Mouse (Mus musculus): ENCODE results near the gene Itga8. TPM values are rescaled to one million over a fixed set of nuclear protein-coding genes. Genes with fewer than 3 reads are reported as not detected.

Gene Itga8
- total RNA-seq, 4 experiments from 2014 or later = 2.8 to 7.7 (median 3.9) TPM

DNA sequence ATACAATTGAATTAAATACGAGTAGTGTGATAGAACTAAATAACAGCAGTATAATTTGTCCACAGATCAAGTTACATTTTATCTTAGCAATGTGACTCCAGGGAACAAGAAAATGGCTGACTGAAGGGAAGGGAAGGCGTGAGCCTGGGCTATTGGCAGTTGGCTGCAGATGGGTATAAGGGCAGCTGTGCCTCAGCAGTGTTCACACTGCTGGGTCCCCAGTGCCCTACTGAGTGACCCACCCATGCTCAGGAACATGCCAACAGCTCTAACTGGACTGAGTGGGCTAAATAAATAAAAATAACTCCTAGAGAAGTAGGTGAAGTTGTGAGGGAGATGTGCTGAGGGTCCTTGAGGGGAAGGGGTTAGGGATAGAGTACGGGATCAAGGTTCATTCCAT is 103.5 kb downstream of the Itga8 start:
- no peak for DNase-seq (ENCODE audit: low spot score)

DNA sequence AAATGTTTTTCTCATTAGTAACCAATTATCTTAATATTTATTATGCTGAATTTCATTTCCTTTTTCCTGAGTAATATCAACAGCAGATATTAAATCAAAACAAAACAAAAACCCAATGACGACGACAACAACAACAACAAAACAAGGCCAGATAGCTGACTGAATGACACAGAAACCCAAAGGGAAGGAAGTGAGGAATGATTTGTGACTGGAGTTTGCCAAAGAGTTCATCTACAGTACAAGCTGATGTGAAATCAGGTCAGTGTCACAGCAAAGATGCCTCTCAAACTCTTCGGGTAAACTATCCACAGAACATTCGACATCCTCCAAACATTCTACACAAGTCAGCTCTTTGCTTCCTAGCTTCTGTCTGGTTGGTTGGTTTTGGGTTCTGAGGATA is 104.0 kb downstream of the Itga8 start:
- DNase-seq (ENCODE audit: low spot score) = no peak

- peak; percentile 18 for DNase-seq (ENCODE audit: low spot score)
Observed at GRCm38 (mm10) chr2:12189026-12189425, 112.7 kb downstream of the Itga8 start.

- DNase-seq (ENCODE audit: low spot score) = no peak
Observed at GRCm38 (mm10) chr2:12187646-12188045, 114.1 kb downstream of the Itga8 start.

GRCm38 (mm10) chr2:12182402-12182948 is 119.2 kb downstream of the Itga8 start:
- DNase-seq (ENCODE audit: low spot score) = no peak

- no peak for DNase-seq (ENCODE audit: low spot score)
Observed at GRCm38 (mm10) chr2:12180635-12181034, 121.1 kb downstream of the Itga8 start.

DNA sequence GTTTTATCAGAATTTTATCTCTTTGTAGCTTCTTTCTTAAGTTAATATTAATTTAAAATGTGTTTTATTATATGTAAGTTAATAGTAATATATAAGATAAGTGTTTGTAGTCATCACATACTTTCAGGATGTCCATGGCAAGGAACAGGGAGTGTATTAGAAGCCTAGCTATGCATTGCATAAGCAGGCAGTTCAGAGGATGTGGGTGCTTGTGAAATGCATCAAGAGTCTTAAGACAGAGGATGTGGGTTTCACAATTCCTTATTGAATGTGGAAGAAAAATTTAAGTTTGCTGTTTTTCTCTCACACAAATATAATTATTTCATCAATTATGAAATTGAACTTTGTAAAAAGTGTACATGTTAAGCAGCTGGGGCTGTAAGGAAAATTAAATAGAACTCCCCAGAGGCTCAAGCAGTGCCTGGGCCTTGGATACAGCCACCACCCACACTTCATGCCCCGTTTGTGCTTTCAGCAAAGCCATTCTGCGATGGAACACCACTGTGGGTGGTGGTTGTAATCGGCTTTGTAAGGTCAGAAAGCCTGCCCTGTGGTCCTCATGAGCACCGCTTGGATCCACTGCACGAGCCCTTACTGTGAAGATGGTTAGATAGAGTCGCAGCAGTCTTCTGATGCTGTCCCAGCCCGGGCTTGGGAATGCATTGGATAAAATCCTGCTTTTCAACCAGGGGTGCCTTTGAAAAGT is 126.8 kb downstream of the Itga8 start:
- DNase-seq (ENCODE audit: low spot score) = no peak

DNA sequence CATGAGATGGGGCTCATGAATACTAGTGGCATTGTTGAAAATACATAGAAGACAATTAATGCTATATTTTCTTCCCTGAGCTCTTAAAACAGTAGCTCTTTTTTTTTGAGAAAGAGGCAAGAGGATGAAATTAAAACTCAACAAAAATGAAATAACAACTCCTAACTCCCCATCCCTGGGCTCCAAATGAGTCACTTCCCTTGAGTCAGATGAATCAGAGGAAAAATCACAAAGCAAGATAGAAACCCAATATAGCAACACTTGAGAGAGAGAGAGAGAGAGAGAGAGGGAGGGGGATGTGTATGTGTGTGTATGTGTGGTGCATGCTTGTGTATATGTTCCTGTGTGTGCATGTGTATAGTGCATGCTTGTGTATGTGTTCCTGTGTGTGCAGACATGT is 131.5 kb downstream of the Itga8 start:
- DNase-seq (ENCODE audit: low spot score) = no peak

DNA sequence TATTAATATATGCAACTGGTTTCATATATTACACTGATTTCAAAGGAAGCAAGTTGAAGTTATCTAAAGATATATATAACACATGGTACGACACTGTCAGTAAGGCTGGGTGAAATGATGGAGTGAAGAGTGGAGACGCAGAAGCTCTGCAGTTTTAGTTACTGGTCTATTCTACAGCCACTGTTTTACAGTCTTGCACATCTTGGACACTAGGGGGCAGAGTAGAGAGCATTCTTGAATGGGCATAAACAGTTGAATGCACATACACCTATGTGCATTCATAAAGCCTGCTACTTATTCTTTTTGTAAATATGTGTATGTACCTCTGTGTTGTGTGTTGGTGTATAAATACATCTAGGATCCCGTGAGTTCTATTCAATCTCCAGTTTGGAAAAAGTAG is 141.2 kb downstream of the Itga8 start:
- peak; percentile 51 for DNase-seq (ENCODE audit: low spot score)

- DNase-seq (ENCODE audit: low spot score) = no peak
Observed at GRCm38 (mm10) chr2:12157001-12157400, 144.7 kb downstream of the Itga8 start.

DNA sequence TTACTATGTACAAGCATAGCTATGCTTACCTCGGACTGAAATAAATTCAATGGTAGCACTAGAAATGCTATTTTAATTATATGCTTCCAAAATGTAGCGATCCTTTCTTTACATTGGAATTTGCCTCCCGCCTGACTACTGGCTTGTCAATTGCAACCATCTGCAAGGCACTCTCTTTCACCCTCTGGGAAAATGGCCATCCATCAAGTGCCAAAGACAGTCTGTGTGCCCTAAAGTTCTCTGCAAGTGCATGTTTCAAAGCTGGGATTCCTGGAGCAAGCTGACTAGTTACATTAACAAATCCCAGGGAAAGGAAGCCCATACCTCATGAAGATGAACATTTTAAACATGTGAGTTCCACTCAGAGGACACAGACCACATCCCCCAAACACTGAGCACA is 145.3 kb downstream of the Itga8 start:
- DNase-seq (ENCODE audit: low spot score) = no peak

DNA sequence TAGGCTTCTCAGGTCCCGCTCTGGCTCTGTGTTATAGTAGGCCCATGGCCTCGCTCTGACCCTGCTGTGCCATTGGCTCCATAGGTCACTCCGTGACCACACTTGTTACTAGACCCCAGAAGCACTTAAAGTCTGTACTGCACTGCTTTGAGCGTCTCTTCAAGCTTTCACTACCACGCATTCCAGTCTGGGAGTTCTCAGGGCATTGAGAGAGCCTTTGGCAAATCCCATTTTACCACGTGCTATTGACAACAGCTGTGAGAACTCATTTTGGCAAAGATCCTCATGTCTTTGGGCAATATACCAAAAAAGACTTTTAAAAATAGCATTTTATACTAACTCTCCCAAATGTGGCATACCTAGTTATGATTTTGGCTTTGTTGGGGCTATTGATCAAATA is 147.0 kb downstream of the Itga8 start:
- DNase-seq (ENCODE audit: low spot score) = peak; percentile 13

DNA sequence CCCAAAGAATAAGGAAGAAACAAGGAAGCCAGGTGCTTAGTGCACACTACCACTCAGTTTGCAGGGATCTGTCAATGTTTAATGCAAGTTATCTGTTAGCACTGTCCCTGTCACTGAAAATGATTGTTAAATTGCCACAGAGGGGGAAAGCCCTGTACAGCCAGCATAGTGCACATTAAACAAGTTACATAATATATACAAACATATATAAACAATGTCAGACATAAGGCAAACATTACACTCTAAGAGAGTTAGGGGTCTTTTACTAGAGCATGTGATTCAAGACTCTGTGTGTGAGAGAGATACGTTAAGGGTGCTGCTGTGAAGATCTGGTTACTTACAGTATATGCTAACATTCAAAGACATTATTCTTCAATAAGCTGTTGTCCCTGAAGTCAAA is 148.2 kb downstream of the Itga8 start:
- no peak for DNase-seq (ENCODE audit: low spot score)

DNA sequence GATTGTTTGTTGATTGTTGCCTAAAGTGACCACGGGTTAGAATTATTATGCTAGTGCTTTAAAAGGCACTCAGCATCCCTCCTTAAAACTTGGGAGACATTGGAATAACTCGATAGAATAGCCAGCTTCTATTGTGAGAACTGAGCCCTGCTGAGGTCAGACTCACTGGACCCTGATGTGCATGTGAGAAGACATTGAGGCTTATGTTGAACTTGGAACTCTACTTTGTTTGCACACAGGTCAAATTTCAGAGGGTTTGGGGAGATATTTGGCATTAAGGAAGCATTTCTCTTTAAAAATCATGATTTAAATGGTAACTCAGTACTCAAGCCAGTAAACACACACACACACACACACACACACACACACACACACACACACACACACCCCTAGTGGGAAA is 153.8 kb downstream of the Itga8 start:
- DNase-seq (ENCODE audit: low spot score) = no peak

GRCm38 (mm10) chr2:12146612-12147011 is 155.1 kb downstream of the Itga8 start:
- DNase-seq (ENCODE audit: low spot score) = no peak

DNA sequence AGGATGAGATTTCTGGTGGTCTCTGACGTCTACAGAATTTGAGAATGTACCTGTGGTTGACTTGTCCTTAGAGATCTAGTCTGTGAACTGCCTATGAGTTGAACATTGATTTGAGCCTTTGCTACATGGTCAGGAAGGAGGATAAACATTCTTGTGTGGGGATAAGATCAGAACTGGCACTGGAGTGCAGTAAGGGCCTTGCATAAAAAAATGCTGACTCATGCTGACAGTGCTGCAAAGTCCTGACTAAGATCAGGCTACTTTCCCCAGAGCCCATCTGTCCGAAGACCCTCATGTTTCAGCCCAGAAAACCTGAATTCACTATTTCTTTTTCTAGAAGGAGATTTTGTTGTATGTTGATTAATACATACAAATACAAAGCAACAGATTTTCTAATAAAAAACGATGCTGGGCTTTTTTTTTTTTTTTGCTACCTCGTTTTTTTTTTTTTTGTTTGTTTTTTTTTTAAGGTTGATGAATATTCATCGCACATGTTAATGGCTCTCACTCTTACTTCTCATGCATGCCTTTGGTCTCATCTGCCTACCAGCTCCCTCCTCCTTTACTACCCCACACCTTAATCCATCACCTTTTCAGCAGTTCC is 162.9 kb downstream of the Itga8 start:
- no peak for DNase-seq (ENCODE audit: low spot score)

- DNase-seq (ENCODE audit: low spot score) = no peak
Observed at GRCm38 (mm10) chr2:12126580-12126979, 175.1 kb downstream of the Itga8 start.

DNA sequence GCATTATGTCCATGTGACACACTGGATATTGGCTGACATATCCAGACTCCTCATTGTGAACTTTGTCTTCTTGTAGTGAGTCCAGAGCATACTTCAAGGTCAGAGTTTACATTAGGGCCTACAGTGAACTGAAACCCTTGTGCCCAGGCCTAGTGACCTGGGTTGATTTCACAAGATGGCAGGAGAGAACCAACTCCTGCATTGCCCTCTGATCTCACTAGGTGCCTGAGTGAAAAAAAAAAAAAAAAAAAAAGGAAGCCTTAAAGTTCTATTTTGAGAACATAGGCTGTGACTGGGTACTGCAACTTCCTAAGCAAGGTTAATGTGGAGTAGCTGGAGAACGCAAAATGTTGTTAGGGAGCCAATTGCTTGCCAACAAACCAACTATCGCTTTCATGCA is 186.2 kb downstream of the Itga8 start:
- no peak for DNase-seq (ENCODE audit: low spot score)

DNA sequence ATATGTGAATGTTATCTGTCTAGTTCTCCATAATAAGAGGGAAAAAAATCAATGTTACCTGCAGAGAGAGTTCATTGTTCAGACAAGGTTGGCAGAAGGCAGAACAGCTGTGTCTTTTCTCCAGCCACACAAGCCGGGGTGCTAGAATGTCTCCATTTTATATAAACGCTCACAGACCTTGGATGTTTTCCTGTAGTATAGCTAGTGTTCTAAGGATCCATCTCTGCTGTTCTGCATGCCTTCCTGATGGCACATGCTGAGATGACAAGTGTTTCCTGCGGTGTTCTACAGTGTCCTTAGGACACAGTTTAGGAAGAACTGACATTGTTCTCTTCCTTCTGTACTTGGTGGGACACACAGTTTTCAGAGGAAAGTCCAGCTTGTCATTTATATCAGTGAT is 192.4 kb downstream of the Itga8 start:
- no peak for DNase-seq (ENCODE audit: low spot score)

- DNase-seq (ENCODE audit: low spot score) = no peak
Observed at GRCm38 (mm10) chr2:12108306-12108705, 193.4 kb downstream of the Itga8 start.

DNA sequence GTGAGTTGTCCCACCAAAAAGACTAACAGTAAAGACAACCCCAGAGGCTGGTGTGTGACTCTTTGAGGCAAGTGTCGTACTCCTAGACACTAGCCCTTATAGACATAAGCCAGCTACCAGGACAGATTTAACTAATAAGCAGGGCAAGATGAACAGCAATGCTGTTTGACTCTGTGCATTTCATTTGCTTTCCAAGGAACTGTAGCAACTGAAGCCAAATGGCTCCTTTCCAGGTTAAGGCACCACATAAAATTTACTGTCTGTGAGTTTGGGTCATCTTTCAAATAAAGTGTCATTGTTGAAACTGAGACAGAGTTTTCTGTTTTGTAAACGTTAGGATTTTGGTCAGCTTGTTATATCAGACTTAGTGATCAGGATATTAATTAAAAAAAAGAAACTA is 194.5 kb downstream of the Itga8 start:
- no peak for DNase-seq (ENCODE audit: low spot score)

GRCm38 (mm10) chr2:12103183-12103582 is 198.5 kb downstream of the Itga8 start:
- DNase-seq (ENCODE audit: low spot score) = no peak

DNA sequence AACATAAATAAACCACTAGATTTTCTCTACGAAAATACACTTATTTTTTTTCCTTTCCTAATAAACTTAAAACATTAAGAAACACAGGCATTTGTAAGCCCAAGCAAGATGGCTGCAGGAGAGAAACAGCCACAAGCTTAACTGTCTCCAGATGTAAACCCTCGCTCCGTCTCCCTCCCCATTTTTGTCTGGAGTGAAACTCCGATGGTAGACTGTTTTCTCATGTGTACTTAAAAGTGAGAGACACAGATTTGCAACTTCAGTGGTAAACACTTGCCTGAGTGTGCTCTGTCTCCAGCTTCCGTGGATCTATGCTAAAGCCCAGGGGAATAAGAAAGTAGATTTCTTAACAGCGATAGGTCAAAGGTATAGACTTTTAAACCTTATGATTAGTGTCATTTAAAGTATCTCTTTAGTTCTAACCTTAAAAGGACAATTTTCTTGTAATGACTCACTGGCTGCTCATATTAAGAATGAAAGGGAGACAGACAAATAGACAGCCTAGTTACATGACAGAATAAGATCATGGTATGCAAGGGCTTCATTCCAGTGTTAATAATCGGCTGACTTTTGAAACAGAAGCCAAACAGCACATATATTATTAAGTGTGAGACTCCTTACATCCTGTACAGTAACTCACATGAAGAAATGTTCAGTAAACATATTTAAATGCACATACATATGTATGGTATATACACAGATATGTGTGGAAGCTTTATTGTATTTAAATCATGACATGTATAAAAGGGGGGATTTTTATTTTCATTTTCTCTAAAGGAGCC is 209.3 kb downstream of the Itga8 start:
- no peak for DNase-seq (ENCODE audit: low spot score)
